Mouse (Mus musculus) midbrain, embryonic 16.5 days (tissue): ENCODE results near the gene Lrp10. TPM values are rescaled to one million over a fixed set of nuclear protein-coding genes. Genes with fewer than 3 reads are reported as not detected.

ENCODE experiments used
- ATAC-seq: fragments of 200-750 bp; cut with Nextera tagmentation; 2 replicates; pipeline ENCODE4 v1.8.0; 2017; ENCODE audit warnings: moderate TSS enrichment
- H3K27ac ChIP-seq: fragments of 300-500 bp; sonication (generic); 2 replicates; pipeline ENCODE4 v1.5.1; 2014; ENCODE audit warnings: mild to moderate bottlenecking, low read length, mixed read lengths
- H3K27me3 ChIP-seq: fragments of 300-500 bp; sonication (generic); 2 replicates; pipeline ENCODE4 v1.6.1; 2014; ENCODE audit warnings: low read depth, low read length, mixed read lengths; ENCODE audit not compliant: control insufficient read depth, insufficient read depth
- H3K36me3 ChIP-seq: fragments of 300-500 bp; sonication (generic); 2 replicates; pipeline ENCODE4 v1.6.1; 2014; ENCODE audit warnings: mild to moderate bottlenecking, low read length, moderate library complexity, mixed read lengths; ENCODE audit not compliant: control insufficient read depth, insufficient read depth
- H3K4me1 ChIP-seq: fragments of 300-500 bp; sonication (generic); 2 replicates; pipeline ENCODE4 v1.6.1; 2014; ENCODE audit warnings: mild to moderate bottlenecking, low read length, mixed read lengths; ENCODE audit not compliant: control insufficient read depth, insufficient read depth
- H3K4me2 ChIP-seq: fragments of 300-500 bp; sonication (generic); 2 replicates; pipeline ENCODE4 v1.6.1; 2014; ENCODE audit warnings: mild to moderate bottlenecking, low read length, mixed read lengths
- H3K4me3 ChIP-seq: fragments of 300-500 bp; sonication (generic); 2 replicates; pipeline ENCODE4 v1.5.1; 2014; ENCODE audit warnings: low read depth, mild to moderate bottlenecking, low read length, moderate library complexity, mixed read lengths
- H3K9ac ChIP-seq: fragments of 300-500 bp; sonication (generic); 2 replicates; pipeline ENCODE4 v1.6.1; 2014; ENCODE audit warnings: low read depth, low read length, mixed read lengths
- H3K9me3 ChIP-seq: fragments of 300-500 bp; sonication (generic); replicated peaks from 2 replicates; pipeline ENCODE4 v1.6.1; 2014; ENCODE audit warnings: mild to moderate bottlenecking, low read length, mixed read lengths; ENCODE audit not compliant: control insufficient read depth, poor library complexity, severe bottlenecking
- WGBS: fragments of 180-500 bp; shearing (Covaris S2); extraction: QIAGEN DNeasy Blood & Tissue Kit; methylation state at CpG from one replicate; pipeline ENCODE4 v1.1.7; 2014; 5-methylcytosine and 5-hydroxymethylcytosine counted together
- polyA plus RNA-seq: library from polyadenylated mRNA; unstranded; fragments of >200 nt; fragmentation: Nextera tagmentation; extraction: Ambion mirVana; gene quantifications from 2 replicates; pipeline ENCODE4 v1.2.1, GENCODE M21; 2015

Lrp10 gene
- polyA plus RNA-seq, 1 experiment from 2014 or later: 26.9 TPM

GRCm38 (mm10) chr14:54480673-54481072 is 16.7 kb downstream of the Lrp10 start:
- 66% methylated on average over 6 of the region's 6 CpGs for WGBS
- H3K9ac ChIP-seq: no peak overlapping the region
- no peak overlapping the region for H3K4me3 ChIP-seq
- peaks cover 18% of the 10 kb centered on the region for H3K4me1 ChIP-seq
- no peaks in the 10 kb centered on the region for H3K9me3 ChIP-seq
- H3K27ac ChIP-seq: no peak overlapping the region
- H3K36me3 ChIP-seq: no peaks in the 10 kb centered on the region
- no peak overlapping the region for H3K4me2 ChIP-seq
- no peak for ATAC-seq
- peaks cover 3% of the 10 kb centered on the region; the same call in 1 of the 2 replicates for H3K27me3 ChIP-seq

DNA sequence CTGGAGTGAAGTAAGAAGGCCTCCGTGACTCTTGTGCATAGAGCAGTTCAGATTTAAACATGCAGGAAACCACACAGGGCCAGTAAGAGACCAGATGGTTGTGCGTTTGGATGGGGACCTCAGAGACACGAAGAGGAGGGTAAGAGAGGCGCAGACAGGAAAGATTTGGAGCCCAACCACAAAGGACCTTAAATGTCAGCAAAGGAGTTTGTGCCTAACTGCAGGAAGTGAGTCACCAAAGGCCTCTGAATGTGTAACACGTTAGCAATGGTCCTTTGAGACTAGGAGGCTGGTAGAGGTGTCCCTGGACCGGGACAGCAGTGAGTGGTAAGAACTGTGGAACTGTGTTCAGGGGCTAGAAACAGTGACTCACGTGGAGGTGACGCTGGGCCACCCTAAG is 17.5 kb downstream of the Lrp10 start:
- ATAC-seq: no peak
- no peak overlapping the region for H3K9ac ChIP-seq
- H3K36me3 ChIP-seq: no peaks in the 10 kb centered on the region
- H3K4me3 ChIP-seq: no peak overlapping the region
- H3K27ac ChIP-seq: no peak overlapping the region
- no peak overlapping the region for H3K4me2 ChIP-seq
- 85% methylated on average over 8 of the region's 8 CpGs for WGBS
- H3K4me1 ChIP-seq: peaks cover 18% of the 10 kb centered on the region
- peaks cover 3% of the 10 kb centered on the region; the same call in 1 of the 2 replicates for H3K27me3 ChIP-seq
- H3K9me3 ChIP-seq: no peaks in the 10 kb centered on the region

DNA sequence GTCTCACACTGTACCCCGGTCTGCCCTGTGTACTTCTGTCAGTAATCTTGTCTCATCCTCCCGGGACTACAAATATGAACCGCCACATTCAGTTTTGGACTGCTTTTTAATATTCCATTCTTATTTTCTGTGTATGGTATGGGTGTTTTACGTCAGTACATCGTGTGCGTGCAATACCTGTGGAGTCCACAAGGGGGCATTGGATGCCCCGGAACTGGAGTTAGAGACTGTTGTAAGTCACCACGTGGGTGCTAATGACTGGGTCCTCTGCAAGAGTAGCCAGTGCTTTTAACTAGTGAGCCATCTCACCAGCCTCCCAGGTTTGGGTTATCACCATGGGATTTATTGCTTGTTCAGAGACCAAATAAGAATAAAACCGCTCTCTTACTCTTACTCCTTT is 18.6 kb downstream of the Lrp10 start:
- Histone ChIP-seq H3K4me3 (no peak overlapping the region), H3K36me3 (no peaks in the 10 kb centered on the region), H3K4me1 (peaks cover 14% of the 10 kb centered on the region; the same call in 1 of the 2 replicates), H3K27ac (no peak overlapping the region), H3K27me3 (peaks cover 3% of the 10 kb centered on the region; the same call in 1 of the 2 replicates), H3K9ac (no peak overlapping the region), H3K9me3 (no peaks in the 10 kb centered on the region), H3K4me2 (no peak overlapping the region)
- no peak for ATAC-seq
- 34% methylated on average over 9 of the region's 9 CpGs for WGBS

DNA sequence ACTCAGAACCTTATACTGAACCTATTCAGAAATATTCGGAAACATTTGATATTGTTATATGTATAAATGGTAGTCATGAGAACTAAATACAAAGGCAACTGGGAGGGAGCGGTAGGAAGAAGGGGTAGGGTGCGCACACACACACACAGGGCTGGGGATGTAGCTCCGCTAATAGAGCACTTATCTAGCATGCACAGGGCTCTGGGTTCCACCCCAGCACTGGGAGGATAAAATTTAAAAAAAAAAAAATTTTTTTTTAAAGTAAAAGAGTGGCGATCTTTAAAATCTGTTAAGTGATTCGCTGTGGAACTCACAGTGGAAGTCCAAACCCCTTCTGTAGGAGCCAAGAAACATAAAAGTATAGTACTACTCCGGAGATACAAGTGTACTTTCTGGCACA is 22.0 kb downstream of the Lrp10 start:
- WGBS: 90% methylated on average over 7 of the region's 7 CpGs
- Histone ChIP-seq H3K4me1 (peaks cover 6% of the 10 kb centered on the region; the same call in 1 of the 2 replicates), H3K4me2 (no peak overlapping the region), H3K4me3 (no peak overlapping the region), H3K27ac (no peak overlapping the region), H3K9me3 (no peaks in the 10 kb centered on the region), H3K9ac (no peak overlapping the region), H3K36me3 (no peaks in the 10 kb centered on the region), H3K27me3 (no peaks in the 10 kb centered on the region)
- no peak for ATAC-seq

- H3K9ac ChIP-seq: no peak overlapping the region
- 59% methylated on average over 2 of the region's 2 CpGs for WGBS
- 0 out of 2 replicates have a peak overlapping the region, but pooled peaks have one; percentile 3 for H3K4me2 ChIP-seq
- no peaks in the 10 kb centered on the region for H3K9me3 ChIP-seq
- H3K36me3 ChIP-seq: no peaks in the 10 kb centered on the region
- H3K27me3 ChIP-seq: no peaks in the 10 kb centered on the region
- H3K4me3 ChIP-seq: no peak overlapping the region
- peak overlapping the region; percentile 66 for H3K27ac ChIP-seq
- peaks cover 6% of the 10 kb centered on the region; the same call in 1 of the 2 replicates for H3K4me1 ChIP-seq
- peak; percentile 68; the same call in 1 of the 2 replicates for ATAC-seq
These were observed 23.8 kb downstream of the Lrp10 start for GRCm38 (mm10) chr14:54487732-54488131.

DNA sequence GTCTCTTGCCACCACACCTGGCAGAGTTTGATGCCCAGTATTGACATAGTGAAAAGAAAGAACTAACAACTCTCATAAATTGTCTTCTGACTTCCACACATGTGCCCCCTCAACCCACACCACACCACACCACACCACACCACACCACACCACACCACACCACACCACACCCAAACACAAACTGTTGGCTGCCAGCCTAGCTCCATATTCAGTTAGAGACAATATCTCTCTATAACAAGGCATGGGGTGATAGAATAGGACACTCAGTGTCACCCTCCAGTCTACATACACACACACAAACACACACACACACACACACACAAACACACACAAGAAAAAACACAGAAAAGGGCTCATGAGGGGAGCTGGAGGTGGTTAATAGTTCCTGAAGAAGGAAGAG is 24.4 kb downstream of the Lrp10 start:
- H3K4me1 ChIP-seq: peaks cover 6% of the 10 kb centered on the region; the same call in 1 of the 2 replicates
- H3K4me2 ChIP-seq: no peak overlapping the region
- H3K27me3 ChIP-seq: no peaks in the 10 kb centered on the region
- no peak for ATAC-seq
- H3K4me3 ChIP-seq: no peak overlapping the region
- H3K36me3 ChIP-seq: no peaks in the 10 kb centered on the region
- H3K9ac ChIP-seq: no peak overlapping the region
- peak overlapping the region; percentile 66 for H3K27ac ChIP-seq
- no peaks in the 10 kb centered on the region for H3K9me3 ChIP-seq

DNA sequence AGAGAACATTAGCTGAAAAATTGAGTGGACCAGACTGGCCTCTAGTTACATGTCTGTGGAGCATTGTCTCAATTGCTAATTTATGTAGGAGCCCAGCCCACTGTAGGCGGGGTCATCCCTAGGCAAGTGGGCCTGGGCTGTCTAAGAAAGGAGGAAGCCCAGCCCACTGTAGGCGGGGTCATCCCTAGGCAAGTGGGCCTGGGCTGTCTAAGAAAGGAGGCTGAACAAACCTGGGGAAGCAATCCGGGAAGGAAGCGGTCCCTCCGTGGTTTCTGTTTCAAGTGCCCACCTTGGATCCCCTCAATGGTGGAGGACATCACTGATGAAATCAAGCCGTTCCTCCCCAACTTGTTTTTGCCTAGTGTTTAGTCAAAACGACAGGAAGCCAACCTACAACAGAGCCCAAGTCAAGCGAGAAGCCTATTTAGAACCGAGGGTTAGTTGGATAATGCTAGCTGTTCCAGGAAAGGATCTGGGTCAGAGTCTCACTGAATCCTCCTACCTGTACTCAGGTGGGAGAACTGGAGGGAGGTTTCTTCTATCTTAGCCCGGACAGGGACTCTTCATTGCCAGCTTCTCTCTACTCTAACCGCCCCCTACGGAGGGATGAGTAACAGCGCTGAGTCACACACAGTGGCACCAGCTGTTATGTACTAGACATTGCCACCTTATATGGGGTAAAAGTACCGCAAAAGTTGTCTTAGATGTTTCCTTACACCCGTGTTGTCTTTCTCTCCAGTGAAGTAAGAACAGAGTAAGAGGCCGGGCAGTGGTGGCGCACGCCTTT is 28.6 kb downstream of the Lrp10 start:
- no peak for ATAC-seq
- Histone ChIP-seq H3K4me1 (0 out of 2 replicates have a peak, but pooled peaks cover 2% of the 10 kb centered on the region), H3K4me3 (no peak overlapping the region), H3K4me2 (no peak overlapping the region), H3K27me3 (no peaks in the 10 kb centered on the region), H3K27ac (no peak overlapping the region), H3K9ac (no peak overlapping the region), H3K36me3 (no peaks in the 10 kb centered on the region), H3K9me3 (no peaks in the 10 kb centered on the region)
- 71% methylated on average over 18 of the region's 18 CpGs for WGBS

DNA sequence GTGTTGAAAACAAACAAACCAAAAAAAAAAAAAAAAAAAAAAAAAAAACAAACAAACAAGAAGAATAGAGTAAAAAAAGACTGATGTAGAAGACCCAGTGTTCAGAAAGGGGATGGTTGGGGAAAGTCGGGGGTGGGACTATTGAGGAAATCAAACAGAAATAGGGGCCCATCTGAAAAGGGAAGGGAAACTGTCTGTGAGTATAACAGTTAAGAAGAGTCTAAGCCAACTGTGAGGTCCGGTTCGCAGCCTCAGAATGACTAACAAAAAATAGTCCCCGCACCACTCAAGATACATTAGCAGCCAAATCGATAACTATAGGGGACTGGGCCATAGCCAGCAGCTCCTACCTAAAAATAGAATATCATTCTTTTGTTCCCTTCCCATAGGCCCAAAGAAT is 29.3 kb downstream of the Lrp10 start:
- Histone ChIP-seq H3K27ac (no peak overlapping the region), H3K9me3 (no peaks in the 10 kb centered on the region), H3K4me2 (no peak overlapping the region), H3K9ac (no peak overlapping the region), H3K27me3 (no peaks in the 10 kb centered on the region), H3K4me1 (0 out of 2 replicates have a peak, but pooled peaks cover under 1% of the 10 kb centered on the region), H3K4me3 (no peak overlapping the region), H3K36me3 (no peaks in the 10 kb centered on the region)
- ATAC-seq: no peak
- WGBS: 92% methylated on average over 5 of the region's 5 CpGs

- Histone ChIP-seq H3K9ac (no peak overlapping the region), H3K9me3 (no peaks in the 10 kb centered on the region), H3K27me3 (no peaks in the 10 kb centered on the region), H3K4me3 (no peak overlapping the region), H3K27ac (no peak overlapping the region), H3K4me1 (no peaks in the 10 kb centered on the region), H3K36me3 (no peaks in the 10 kb centered on the region), H3K4me2 (no peak overlapping the region)
- WGBS: 0% methylated on average over 3 of the region's 3 CpGs
- no peak for ATAC-seq
These were observed 30.3 kb downstream of the Lrp10 start for GRCm38 (mm10) chr14:54494234-54494633.
